Mouse (Mus musculus) colon, adult 2 months (tissue): ENCODE measurements around the gene Cxcl15. TPM values are rescaled to one million over a fixed set of nuclear protein-coding genes. Genes with fewer than 3 reads are reported as not detected.

ENCODE experiments used
- polyA plus RNA-seq: library from polyadenylated mRNA; depleted of rRNA; stranded (reverse); fragments of >200 nt; gene quantifications from 2 replicates; pipeline ENCODE4 v1.2.3, GENCODE M21; 2012; rRNA removed

Gene Cxcl15
- polyA plus RNA-seq: not detected in 2 replicates

GRCm38 (mm10) chr5:90794195-90794625 lies at the start of gene Cxcl15:
Gene Cxcl15, plus strand, starts transcription at chr5:90794534.

GRCm38 (mm10) chr5:90759077-90760065 lies 35.0 kb upstream of the Cxcl15 start, which contains the start of gene Cxcl5:
Gene Cxcl5, plus strand, starts transcription at chr5:90759360.

GRCm38 (mm10) chr5:90768218-90768617 lies 26.1 kb upstream of the Cxcl15 start, which contains the start of gene Ppbp:
Gene Ppbp, plus strand, starts transcription at chr5:90768518.

GRCm38 (mm10) chr5:90771880-90772653 lies 22.3 kb upstream of the Cxcl15 start, which contains the start of gene Pf4:
Gene Pf4, plus strand, starts transcription at chr5:90772435.

GRCm38 (mm10) chr5:90785659-90786588 lies 8.4 kb upstream of the Cxcl15 start, which contains the start of gene Cxcl3:
Gene Cxcl3, plus strand, starts transcription at chr5:90786103.

Other genes with a start within 250 kb of the Cxcl15 start
- gene 5830473C10Rik, start 233.4 kb upstream of the Cxcl15 start, polyA plus RNA-seq: 0.05 and 0.07 TPM in 2 replicates
- 9.2 and 19.7 TPM in 2 replicates for gene Rassf6, start 153.9 kb upstream of the Cxcl15 start, polyA plus RNA-seq
- 0.41 and 0.45 TPM in 2 replicates for gene Cxcl5, start 35.2 kb upstream of the Cxcl15 start, polyA plus RNA-seq
- 0.35 and 0.80 TPM in 2 replicates for gene Ppbp, start 26.0 kb upstream of the Cxcl15 start, polyA plus RNA-seq
- gene Pf4, start 22.1 kb upstream of the Cxcl15 start, polyA plus RNA-seq: 33.8 and 64.8 TPM in 2 replicates
- 0.22 TPM in 1 of 2 replicates, not detected in the other for gene Cxcl3, start 8.4 kb upstream of the Cxcl15 start, polyA plus RNA-seq
- gene Cxcl1, start 96.7 kb downstream of the Cxcl15 start, polyA plus RNA-seq: 1.2 and 1.4 TPM in 2 replicates
- gene Cxcl2, start 109.3 kb downstream of the Cxcl15 start, polyA plus RNA-seq: 0.19 and 1.9 TPM in 2 replicates
- 37.4 and 62.6 TPM in 2 replicates for gene Mthfd2l, start 136.6 kb downstream of the Cxcl15 start, polyA plus RNA-seq
- gene Epgn, start 232.9 kb downstream of the Cxcl15 start, polyA plus RNA-seq: not detected in 2 replicates